Mouse (Mus musculus) thymus, postnatal 36 days (tissue): Measurements from ENCODE around the gene Pde4d.
A peak's percentile ranks its signal among the peaks of the same experiment; 100 is the strongest.

ENCODE experiments used
- DNase-seq, 2 experiments: peaks; one replicate each; pipeline ENCODE4 v3.0.0; 2022; ENCODE audit warnings: mixed read lengths in 2 of 2

Pde4d gene

GRCm38 (mm10) chr13:109722237-109723119 is 1272.7 kb downstream of the Pde4d start:
- no peak for DNase-seq

- DNase-seq, result no peak
Measured at GRCm38 (mm10) chr13:109727346-109727745, 1277.6 kb downstream of the Pde4d start.

- no peak for DNase-seq
Measured at GRCm38 (mm10) chr13:109729612-109730011, 1279.9 kb downstream of the Pde4d start.

- no peak for DNase-seq
Measured at GRCm38 (mm10) chr13:109732655-109733376, 1283.1 kb downstream of the Pde4d start.

GRCm38 (mm10) chr13:109736290-109737078 is 1286.7 kb downstream of the Pde4d start:
- no peak for DNase-seq

DNA sequence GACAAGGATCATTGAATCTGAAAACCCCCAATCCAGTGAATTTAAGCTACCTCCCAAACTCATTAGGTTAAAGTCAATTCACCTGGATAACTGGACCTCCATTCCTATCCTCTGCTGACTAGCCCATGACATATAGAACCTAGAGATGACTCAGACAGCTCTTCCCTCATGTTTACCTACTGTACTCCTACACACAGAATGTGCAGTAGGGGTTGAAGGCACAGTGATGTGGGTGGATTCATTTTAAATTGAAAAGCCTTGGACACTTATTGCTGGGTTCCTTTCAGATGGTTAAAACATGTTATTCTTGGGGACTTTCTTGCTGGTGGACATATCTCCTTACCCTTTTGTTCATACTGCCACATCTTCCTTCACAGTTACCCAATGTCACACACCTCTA is 1296.7 kb downstream of the Pde4d start:
- no peak for DNase-seq

DNA sequence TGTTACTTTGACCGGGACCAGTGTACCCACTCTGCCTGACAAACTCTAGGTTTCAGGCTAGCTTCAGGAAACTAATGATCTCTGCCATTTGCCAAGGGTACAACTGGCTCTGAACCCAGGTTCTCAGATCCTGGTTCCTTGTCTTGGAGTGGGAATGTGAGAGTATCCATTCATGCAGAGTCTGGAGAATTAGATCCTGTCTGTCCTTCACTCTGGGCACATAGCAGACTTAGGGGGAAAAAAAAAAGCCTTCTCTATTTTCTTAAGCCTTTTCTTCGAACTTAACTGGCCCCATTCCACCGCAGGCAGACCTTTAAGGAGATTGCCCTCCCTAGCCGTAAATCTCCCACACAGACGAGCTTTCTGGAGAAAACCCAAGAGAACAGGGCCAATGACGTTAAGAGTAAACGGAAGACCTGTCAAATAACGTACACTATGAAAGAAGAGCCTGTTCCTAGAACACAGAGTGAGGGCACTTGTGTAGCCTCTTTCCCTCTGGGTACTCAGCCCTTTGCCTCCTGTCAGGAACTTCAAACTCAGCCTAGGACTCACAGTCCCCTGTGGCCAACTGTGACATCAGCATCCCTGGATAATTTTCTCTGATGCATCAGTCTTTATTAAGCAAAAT is 1302.6 kb downstream of the Pde4d start:
- DNase-seq, result no peak

GRCm38 (mm10) chr13:109756854-109757253 is 1307.1 kb downstream of the Pde4d start:
- no peak for DNase-seq

- no peak for DNase-seq
Measured at GRCm38 (mm10) chr13:109759201-109759600, 1309.5 kb downstream of the Pde4d start.

DNA sequence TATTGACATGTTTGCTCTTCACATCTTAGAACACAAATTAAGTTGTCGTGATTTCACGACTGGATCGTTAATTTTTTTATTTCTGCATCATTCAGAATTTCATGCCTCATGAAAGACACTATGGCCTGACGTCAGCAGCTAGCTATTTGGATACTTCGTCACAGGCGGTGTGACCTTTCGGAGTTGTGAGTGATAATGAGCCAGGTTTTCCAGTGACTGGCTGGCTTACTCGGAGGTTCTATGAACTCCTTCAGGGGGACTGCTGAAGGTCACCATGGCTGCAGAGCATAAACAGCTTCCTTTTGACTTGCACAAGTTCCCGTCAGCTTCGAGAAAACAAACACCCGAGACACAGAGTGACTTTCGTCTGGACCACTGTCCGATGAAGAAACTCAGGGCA is 1311.3 kb downstream of the Pde4d start:
- no peak for DNase-seq

GRCm38 (mm10) chr13:109774791-109775190 is 1325.0 kb downstream of the Pde4d start:
- DNase-seq, result no peak

DNA sequence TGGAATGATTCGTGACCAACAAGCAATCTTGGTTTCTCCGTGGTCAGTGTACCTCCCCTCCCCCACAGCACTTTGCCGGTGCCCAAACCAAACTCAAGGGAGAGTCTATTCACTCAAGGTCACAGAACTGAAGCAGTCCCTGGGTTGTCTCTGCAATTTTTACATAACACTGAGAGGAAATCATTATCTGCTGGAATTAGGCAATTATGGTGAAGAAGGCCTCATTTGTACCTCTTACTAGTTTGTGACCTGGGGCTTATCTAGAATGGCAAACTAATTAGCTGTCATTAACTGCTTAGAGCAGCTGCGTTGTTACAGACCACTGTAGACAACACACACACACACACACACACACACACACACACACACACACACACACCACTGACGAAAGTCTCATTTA is 1325.4 kb downstream of the Pde4d start:
- no peak for DNase-seq

GRCm38 (mm10) chr13:109776116-109776515 is 1326.4 kb downstream of the Pde4d start:
- peak; percentile 93 to 95 for DNase-seq

DNA sequence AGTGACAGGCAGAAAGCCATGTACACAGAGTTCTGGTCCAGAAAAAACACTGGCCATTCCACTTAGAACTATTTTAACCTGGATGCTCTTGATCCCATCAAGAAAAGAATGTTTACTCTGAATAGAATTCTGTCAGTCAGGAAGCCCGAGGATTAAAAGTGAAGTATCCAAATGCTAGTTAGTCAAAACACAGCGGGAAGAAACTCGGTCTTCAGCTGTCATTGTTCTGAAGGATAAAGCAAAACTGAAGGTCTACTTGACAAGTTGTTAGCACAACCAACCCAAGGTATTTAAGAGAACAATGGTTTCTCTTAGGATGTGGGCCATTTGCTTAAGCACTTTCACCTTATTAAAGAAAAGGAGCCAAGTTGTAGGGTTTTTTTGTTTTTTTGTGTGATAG is 1327.2 kb downstream of the Pde4d start:
- DNase-seq, result no peak

DNA sequence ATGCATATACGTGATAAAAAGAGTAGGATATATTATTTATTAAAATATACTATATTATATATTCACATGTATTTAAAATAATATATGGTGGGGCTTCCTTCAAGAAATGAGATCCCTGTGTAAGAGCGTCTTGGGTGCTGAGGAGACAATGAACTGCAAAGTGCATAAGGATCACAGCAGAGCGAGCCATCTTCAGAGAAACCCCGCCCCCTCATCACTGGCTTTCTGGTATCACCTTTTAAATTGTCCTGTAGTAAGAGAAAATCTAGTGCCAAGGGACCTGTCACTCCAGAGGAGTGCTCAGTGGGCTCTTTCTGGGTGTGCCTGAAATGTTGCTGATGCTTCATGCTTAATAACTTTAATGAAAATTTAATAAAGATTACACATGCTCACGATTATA is 1327.7 kb downstream of the Pde4d start:
- DNase-seq, result no peak

DNA sequence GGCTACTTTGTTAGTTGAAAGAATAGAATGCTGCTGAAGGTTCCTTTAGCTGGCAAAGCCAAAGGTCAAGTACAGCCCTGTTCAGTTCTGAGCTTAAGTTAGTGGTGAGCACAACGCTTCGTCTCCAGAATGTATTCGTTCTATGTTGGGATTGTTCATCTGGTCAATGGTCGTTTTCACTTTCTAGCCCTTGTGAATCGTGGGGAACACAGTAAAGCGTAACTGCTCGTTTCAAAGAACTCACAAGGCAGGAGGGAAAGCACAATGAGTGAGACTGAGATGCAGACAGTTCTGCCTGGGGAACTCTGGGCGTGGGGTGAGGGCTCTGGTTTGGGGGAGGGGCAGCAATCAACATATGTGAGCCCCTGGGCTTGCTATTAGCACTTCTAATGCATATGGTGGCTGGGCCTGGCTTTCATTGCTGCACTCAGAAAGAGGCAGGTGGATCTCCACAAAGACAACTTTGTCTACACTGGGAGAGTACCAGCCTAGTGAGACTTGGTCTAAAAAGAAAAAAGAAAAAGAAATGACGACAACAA is 1328.6 kb downstream of the Pde4d start:
- no peak for DNase-seq

- DNase-seq, result no peak
Measured at GRCm38 (mm10) chr13:109781466-109781865, 1331.7 kb downstream of the Pde4d start.

- DNase-seq, result no peak
Measured at GRCm38 (mm10) chr13:109788604-109789003, 1338.9 kb downstream of the Pde4d start.

- DNase-seq, result no peak
Measured at GRCm38 (mm10) chr13:109789151-109789550, 1339.4 kb downstream of the Pde4d start.

GRCm38 (mm10) chr13:109790045-109790715 is 1340.4 kb downstream of the Pde4d start:
- DNase-seq, result no peak

- DNase-seq, result no peak
Measured at GRCm38 (mm10) chr13:109793918-109794317, 1344.2 kb downstream of the Pde4d start.

- no peak for DNase-seq
Measured at GRCm38 (mm10) chr13:109798651-109799050, 1348.9 kb downstream of the Pde4d start.
